Mouse (Mus musculus) MEL (cell line): Measurements from ENCODE around the gene Arid1b. TPM values are rescaled to one million over a fixed set of nuclear protein-coding genes. Genes with fewer than 3 reads are reported as not detected.

ENCODE experiments used
- DNase-seq: peaks from one replicate; pipeline ENCODE4 v3.0.0; 2011; ENCODE audit warnings: low read depth, low spot score
- H3K27ac ChIP-seq: 2 replicates; pipeline ENCODE4 v1.5.1; 2012; ENCODE audit warnings: low read depth, mild to moderate bottlenecking, control low read depth, low read length, moderate library complexity; ENCODE audit not compliant: control insufficient read depth
- H3K27me3 ChIP-seq, 2 experiments: fragments of 150-350 bp in 1 of 2; sonication (generic) in 1 of 2; 2 replicates each; pipeline ENCODE4 v1.6.1; 2012; ENCODE audit warnings: low read length in 2 of 2, mild to moderate bottlenecking in 2 of 2, improper control_type of control experiment in 1 of 2, moderate library complexity in 1 of 2; ENCODE audit not compliant: insufficient read depth in 2 of 2, control insufficient read depth in 1 of 2
- H3K36me3 ChIP-seq, 2 experiments: 2 replicates each; pipeline ENCODE4 v1.6.1; 2012 to 2014; ENCODE audit warnings: low read length in 2 of 2, improper control_type of control experiment in 1 of 2, inconsistent platforms in 1 of 2, mild to moderate bottlenecking in 1 of 2; ENCODE audit not compliant: insufficient read depth in 2 of 2, control insufficient read depth in 1 of 2
- H3K4me1 ChIP-seq, 2 experiments: fragments of 150-350 bp in 1 of 2; sonication (generic) in 1 of 2; 2 replicates each; pipeline ENCODE4 v1.6.1; 2012; ENCODE audit warnings: low read length in 2 of 2, improper control_type of control experiment in 1 of 2, mild to moderate bottlenecking in 1 of 2; ENCODE audit not compliant: insufficient read depth in 2 of 2, control insufficient read depth in 1 of 2
- H3K4me3 ChIP-seq, 2 experiments: fragments of 150-350 bp in 1 of 2; sonication (generic) in 1 of 2; 2 replicates each; pipeline ENCODE4 v1.5.1; 2012; ENCODE audit warnings: low read depth in 2 of 2, low read length in 2 of 2, mild to moderate bottlenecking in 2 of 2, moderate library complexity in 2 of 2, control low read depth in 1 of 2, improper control_type of control experiment in 1 of 2; ENCODE audit not compliant: control insufficient read depth in 1 of 2, insufficient read depth in 1 of 2
- H3K79me2 ChIP-seq: 2 replicates; pipeline ENCODE4 v1.6.1; 2012; ENCODE audit warnings: mild to moderate bottlenecking, low read length, moderate library complexity; ENCODE audit not compliant: control insufficient read depth, poor library complexity, insufficient read depth
- H3K9ac ChIP-seq: 2 replicates; pipeline ENCODE4 v1.6.1; 2012; ENCODE audit warnings: low read depth, mild to moderate bottlenecking, control low read depth, low read length, moderate library complexity; ENCODE audit not compliant: control insufficient read depth, poor library complexity, severe bottlenecking
- H3K9me3 ChIP-seq: fragments of 150-350 bp; sonication (generic); replicated peaks from 2 replicates; pipeline ENCODE4 v1.6.1; 2012; ENCODE audit warnings: mild to moderate bottlenecking, low read length, improper control_type of control experiment, moderate library complexity; ENCODE audit not compliant: insufficient read depth
- BHLHE40 ChIP-seq: IDR thresholded peaks from 2 replicates; pipeline ENCODE4 v1.6.1; 2012; ENCODE audit warnings: low read depth, mild to moderate bottlenecking, inconsistent platforms, low read length, improper control_type of control experiment, borderline replicate concordance
- CHD1 ChIP-seq: IDR thresholded peaks from 2 replicates; pipeline ENCODE4 v1.6.1; 2012; ENCODE audit warnings: low read depth, mild to moderate bottlenecking, inconsistent platforms, low read length, improper control_type of control experiment
- CHD2 ChIP-seq: IDR thresholded peaks from 2 replicates; pipeline ENCODE4 v1.6.1; 2011; ENCODE audit warnings: low read length, improper control_type of control experiment
- CTCF ChIP-seq, 3 experiments: IDR thresholded peaks in 2 of 3; conservative IDR thresholded peaks in 1 of 3; 2 replicates each; pipeline ENCODE4 v1.5.1; 2011 to 2012; ENCODE audit warnings: low read length in 3 of 3, low read depth in 2 of 3, mild to moderate bottlenecking in 2 of 3, improper control_type of control experiment in 1 of 3, inconsistent platforms in 1 of 3, mixed read lengths in 1 of 3, moderate library complexity in 1 of 3; ENCODE audit not compliant: control insufficient read depth in 1 of 3, insufficient read depth in 1 of 3, poor library complexity in 1 of 3, severe bottlenecking in 1 of 3
- E2F4 ChIP-seq: IDR thresholded peaks from 2 replicates; pipeline ENCODE4 v1.6.1; 2011; ENCODE audit warnings: low read depth, low read length, improper control_type of control experiment, borderline replicate concordance
- ELF1 ChIP-seq: IDR thresholded peaks from 2 replicates; pipeline ENCODE4 v1.6.1; 2014; ENCODE audit warnings: low read depth, mild to moderate bottlenecking, inconsistent platforms, low read length, improper control_type of control experiment, moderate library complexity
- EP300 ChIP-seq, 2 experiments: IDR thresholded peaks; 2 replicates each; pipeline ENCODE4 v1.6.1; 2011; ENCODE audit warnings: improper control_type of control experiment in 2 of 2, low read length in 2 of 2, low read depth in 1 of 2, mild to moderate bottlenecking in 1 of 2
- ETS1 ChIP-seq: IDR thresholded peaks from 2 replicates; pipeline ENCODE4 v1.6.1; 2012; ENCODE audit warnings: low read depth, mild to moderate bottlenecking, inconsistent platforms, low read length, improper control_type of control experiment, moderate library complexity
- GABPA ChIP-seq: IDR thresholded peaks from 2 replicates; pipeline ENCODE4 v1.6.1; 2012; ENCODE audit warnings: low read depth, mild to moderate bottlenecking, inconsistent platforms, low read length, improper control_type of control experiment, moderate library complexity
- GATA1 ChIP-seq: IDR thresholded peaks from 2 replicates; pipeline ENCODE4 v1.6.1; 2011; ENCODE audit warnings: low read depth, low read length, improper control_type of control experiment
- HCFC1 ChIP-seq: IDR thresholded peaks from 2 replicates; pipeline ENCODE4 v1.6.1; 2012; ENCODE audit warnings: low read depth, mild to moderate bottlenecking, inconsistent platforms, low read length, improper control_type of control experiment, moderate library complexity
- JUND ChIP-seq: IDR thresholded peaks from 2 replicates; pipeline ENCODE4 v1.6.1; 2011; ENCODE audit warnings: low read depth, mild to moderate bottlenecking, improper control_type of control experiment, low read length
- KAT2A ChIP-seq: conservative IDR thresholded peaks from 2 replicates; pipeline ENCODE4 v1.6.1; 2012; ENCODE audit warnings: low read depth, low read length, improper control_type of control experiment, inconsistent platforms
- MAFK ChIP-seq: IDR thresholded peaks from 2 replicates; pipeline ENCODE4 v1.6.1; 2011; ENCODE audit warnings: low read depth, mild to moderate bottlenecking, low read length, improper control_type of control experiment, borderline replicate concordance
- MAX ChIP-seq: IDR thresholded peaks from 2 replicates; pipeline ENCODE4 v1.6.1; 2011; ENCODE audit warnings: low read length, improper control_type of control experiment
- MAZ ChIP-seq: IDR thresholded peaks from 2 replicates; pipeline ENCODE4 v1.6.1; 2012; ENCODE audit warnings: low read depth, mild to moderate bottlenecking, inconsistent platforms, low read length, improper control_type of control experiment
- MXI1 ChIP-seq: IDR thresholded peaks from 2 replicates; pipeline ENCODE4 v1.6.1; 2011; ENCODE audit warnings: mild to moderate bottlenecking, low read depth, low read length, improper control_type of control experiment
- MYB ChIP-seq: IDR thresholded peaks from 2 replicates; pipeline ENCODE4 v1.6.1; 2011; ENCODE audit warnings: mild to moderate bottlenecking, low read depth, low read length, improper control_type of control experiment
- MYC ChIP-seq: IDR thresholded peaks from 2 replicates; pipeline ENCODE4 v1.6.1; 2011; ENCODE audit warnings: low read depth, mild to moderate bottlenecking, low read length, improper control_type of control experiment, moderate library complexity
- NELFE ChIP-seq: IDR thresholded peaks from 2 replicates; pipeline ENCODE4 v1.6.1; 2011; ENCODE audit warnings: low read depth, low read length, improper control_type of control experiment
- NRF1 ChIP-seq: IDR thresholded peaks from 2 replicates; pipeline ENCODE4 v1.6.1; 2014; ENCODE audit warnings: low read depth, mild to moderate bottlenecking, inconsistent platforms, low read length, improper control_type of control experiment, moderate library complexity; ENCODE audit not compliant: poor library complexity, insufficient read depth, severe bottlenecking
- POLR2A ChIP-seq, 2 experiments: IDR thresholded peaks; 2 replicates each; pipeline ENCODE4 v1.6.1; 2011 to 2012; ENCODE audit warnings: low read length in 2 of 2, mild to moderate bottlenecking in 2 of 2, control low read depth in 1 of 2, improper control_type of control experiment in 1 of 2, low read depth in 1 of 2, moderate library complexity in 1 of 2; ENCODE audit not compliant: control insufficient read depth in 1 of 2, insufficient read depth in 1 of 2, poor library complexity in 1 of 2
- POLR2AphosphoS2 ChIP-seq: IDR thresholded peaks from 2 replicates; pipeline ENCODE4 v1.6.1; 2011; ENCODE audit warnings: low read length, improper control_type of control experiment
- POLR2AphosphoS5 ChIP-seq: IDR thresholded peaks from 2 replicates; pipeline ENCODE4 v1.6.1; 2012; ENCODE audit warnings: low read depth, borderline replicate concordance, mild to moderate bottlenecking, inconsistent platforms, low read length, moderate library complexity, mixed read lengths
- RAD21 ChIP-seq: IDR thresholded peaks from 2 replicates; pipeline ENCODE4 v1.6.1; 2011; ENCODE audit warnings: mild to moderate bottlenecking, low read depth, low read length, improper control_type of control experiment
- RCOR1 ChIP-seq: IDR thresholded peaks from 2 replicates; pipeline ENCODE4 v1.6.1; 2012; ENCODE audit warnings: low read depth, mild to moderate bottlenecking, inconsistent platforms, low read length, improper control_type of control experiment
- SIN3A ChIP-seq: IDR thresholded peaks from 2 replicates; pipeline ENCODE4 v1.6.1; 2012; ENCODE audit warnings: low read length, improper control_type of control experiment, inconsistent platforms
- SMC3 ChIP-seq: IDR thresholded peaks from 2 replicates; pipeline ENCODE4 v1.6.1; 2011; ENCODE audit warnings: low read depth, low read length, improper control_type of control experiment
- TAL1 ChIP-seq: IDR thresholded peaks from 2 replicates; pipeline ENCODE4 v1.6.1; 2012; ENCODE audit warnings: mild to moderate bottlenecking, inconsistent platforms, low read length, moderate library complexity, mixed read lengths
- TBP ChIP-seq: IDR thresholded peaks from 2 replicates; pipeline ENCODE4 v1.8.0; 2011; ENCODE audit warnings: low read depth, low read length, improper control_type of control experiment
- TCF12 ChIP-seq: IDR thresholded peaks from 2 replicates; pipeline ENCODE4 v1.6.1; 2014; ENCODE audit warnings: low read depth, mild to moderate bottlenecking, inconsistent platforms, low read length, improper control_type of control experiment, moderate library complexity
- UBTF ChIP-seq: IDR thresholded peaks from 2 replicates; pipeline ENCODE4 v1.6.1; 2012; ENCODE audit warnings: low read depth, mild to moderate bottlenecking, inconsistent platforms, low read length, improper control_type of control experiment, moderate library complexity, borderline replicate concordance; ENCODE audit not compliant: insufficient read depth
- USF1 ChIP-seq: IDR thresholded peaks from 2 replicates; pipeline ENCODE4 v1.6.1; 2014; ENCODE audit warnings: low read depth, mild to moderate bottlenecking, inconsistent platforms, low read length, improper control_type of control experiment, moderate library complexity
- USF2 ChIP-seq, 2 experiments: IDR thresholded peaks; 2 replicates each; pipeline ENCODE4 v1.6.1; 2011 to 2012; ENCODE audit warnings: improper control_type of control experiment in 2 of 2, low read length in 2 of 2, borderline replicate concordance in 1 of 2, inconsistent platforms in 1 of 2, low read depth in 1 of 2, mild to moderate bottlenecking in 1 of 2; ENCODE audit not compliant: insufficient read depth in 1 of 2
- ZC3H11A ChIP-seq: IDR thresholded peaks from 2 replicates; pipeline ENCODE4 v1.6.1; 2012; ENCODE audit warnings: low read depth, mild to moderate bottlenecking, inconsistent platforms, low read length, improper control_type of control experiment
- ZKSCAN1 ChIP-seq: IDR thresholded peaks from 2 replicates; pipeline ENCODE4 v1.6.1; 2012; ENCODE audit warnings: low read depth, mild to moderate bottlenecking, inconsistent platforms, low read length, improper control_type of control experiment, moderate library complexity
- ZMIZ1 ChIP-seq: IDR thresholded peaks from 2 replicates; pipeline ENCODE4 v1.6.1; 2012; ENCODE audit warnings: low read depth, mild to moderate bottlenecking, inconsistent platforms, low read length, improper control_type of control experiment, moderate library complexity
- ZNF384 ChIP-seq: IDR thresholded peaks from 2 replicates; pipeline ENCODE4 v1.6.1; 2012; ENCODE audit warnings: low read depth, mild to moderate bottlenecking, inconsistent platforms, low read length, improper control_type of control experiment
- polyA plus RNA-seq, 2 experiments: library from polyadenylated mRNA; stranded (reverse) in 1 of 2; unstranded in 1 of 2; fragments of >175 nt in 1 of 2; fragments of >200 nt in 1 of 2; gene quantifications; 2 replicates each; pipeline versions ENCODE4 v1.2.1 to v1.2.4; 2012; ENCODE audit warnings: low replicate concordance in 2 of 2, low read depth in 1 of 2; ENCODE audit not compliant: insufficient read length in 2 of 2, insufficient read depth in 1 of 2, missing spikeins in 1 of 2
- total RNA-seq: library from RNA; depleted of rRNA; stranded (reverse); fragments of 300-350 nt; gene quantifications from 2 replicates; pipeline ENCODE4 v1.2.3, GENCODE M21; 2012

Gene Arid1b
- total and polyA plus RNA-seq, 3 experiments: 13.4 to 17.4 TPM; not detected in 1

GRCm38 (mm10) chr17:5190367-5190766 is 196.2 kb downstream of the Arid1b start:
- Histone ChIP-seq H3K36me3 (peaks cover 0 to 25% of the 10 kb centered on the region in 2 experiments; a peak in 2 of 4 replicates), H3K79me2 (peaks cover 6% of the 10 kb centered on the region), H3K9me3 (no peaks in the 10 kb centered on the region), H3K27ac (peak overlapping the region; percentile 38), H3K27me3 (no peaks in the 10 kb centered on the region), H3K4me3 (peak overlapping the region; percentile 57 to 98), H3K9ac (peak overlapping the region; percentile 61), H3K4me1 (peaks cover 15 to 23% of the 10 kb centered on the region in 2 experiments)
- DNase-seq: peak; percentile 72
- TF ChIP-seq GATA1 (no peak), MAZ (no peak), MAX (no peak), NRF1 (no peak), POLR2A (IDR thresholded peaks at IDR 0.05; ENCODE audit: control insufficient read depth in 1 of 2, insufficient read depth in 1 of 2, low read depth in 1 of 2, low read length in 2 of 2, poor library complexity in 1 of 2) (no peak), UBTF (no peak), ZMIZ1 (no peak), USF1 (no peak), MYB (no peak), KAT2A (no peak), ETS1 (no peak), ZKSCAN1 (no peak), RAD21 (no peak; the same call in 1 of the 2 replicates), BHLHE40 (no peak), CHD1 (no peak), JUND (no peak), SMC3 (peak; percentile 19; the same call in 1 of the 2 replicates), TBP (no peak), HCFC1 (no peak), TCF12 (no peak), RCOR1 (no peak), EP300 (IDR thresholded peaks at IDR 0.05; ENCODE audit: low read depth in 1 of 2, low read length in 2 of 2) (no peak), GABPA (no peak), ZNF384 (peak; percentile 84), USF2 (IDR thresholded peaks at IDR 0.05; ENCODE audit: borderline replicate concordance in 1 of 2, insufficient read depth in 1 of 2, low read depth in 1 of 2, low read length in 2 of 2) (no peak), E2F4 (no peak), POLR2AphosphoS2 (no peak), MXI1 (peak; percentile 1; the same call in 1 of the 2 replicates), SIN3A (peak; percentile 45; the same call in 1 of the 2 replicates), MYC (no peak), ELF1 (0 out of 2 replicates have a peak, but pooled peaks have one; percentile 19), CHD2 (no peak), MAFK (no peak), POLR2AphosphoS5 (no peak), CTCF (IDR thresholded peaks at IDR 0.05 in 2 of 3, conservative IDR thresholded peaks at IDR 0.05 in 1 of 3; ENCODE audit: control insufficient read depth in 1 of 3, insufficient read depth in 1 of 3, low read depth in 2 of 3, low read length in 3 of 3, poor library complexity in 1 of 3, severe bottlenecking in 1 of 3) (peak in 2 of 3 experiments; percentile 18 to 38; a peak in 2 of 6 replicates), ZC3H11A (no peak), NELFE (no peak), TAL1 (no peak)
